ENCODE assay signal across 9 mouse cellular contexts in the genomic region with DNA sequence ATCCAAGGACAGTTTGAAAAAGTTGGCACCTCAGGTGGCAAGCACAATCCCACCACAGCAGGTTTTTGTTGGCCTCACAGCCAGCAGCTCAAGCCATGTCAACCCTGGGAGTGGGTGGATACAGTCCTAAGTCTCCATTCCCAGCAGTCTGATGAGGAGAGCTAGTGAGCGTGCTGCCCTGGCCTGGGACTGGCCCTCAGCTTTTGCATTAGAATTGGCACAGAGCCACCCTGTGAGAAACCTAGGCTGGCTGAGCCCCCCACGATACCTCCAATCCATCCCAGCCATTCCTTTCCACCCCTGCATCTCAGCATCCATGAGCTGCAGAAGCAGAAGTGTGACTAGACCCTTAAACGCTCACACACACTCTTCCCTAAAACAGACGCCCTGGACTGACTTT.
DNase-seq lines count a peak whose midpoint lies in the region; ATAC-seq and TF ChIP-seq lines count a peak whose summit lies in the region.
"Had no signal": no experiment of that assay in that cellular context is flagged by ENCODE, and none has a peak within 500 bp of the region (broad histone marks: within the 10 kb centered on the region; RNA-seq: fewer than 3 reads in every experiment).

No protein-coding gene starts in this region.

- DNase-seq in liver, embryonic 14.5 days (ENCODE audit: low read depth in 3 of 3, low spot score in 3 of 3) = no peak
- DNase-seq in ovary, postnatal 10 days (ENCODE audit: low spot score) = no peak
- no peak for DNase-seq in cerebellum, postnatal 36 days
- DNase-seq in cerebellum, adult 2 months = no peak
- DNase-seq: cerebellum, adult 11 months; thymus, adult 2 months had no signal

- H3K4me3 ChIP-seq in megakaryocyte, embryonic 14.5 days (replicated peaks) = peak overlapping the region; percentile 88
- H3K4me3 ChIP-seq in heart, embryonic 16.5 days (ENCODE audit: low read length) = 0 out of 2 replicates have a peak overlapping the region, but pooled peaks have one; percentile 9
- no peak overlapping the region for H3K4me3 ChIP-seq in liver, embryonic 14.5 days (ENCODE audit: insufficient read depth in 1 of 2, low read depth in 2 of 2, low read length in 2 of 2)
- H3K4me3 ChIP-seq in cerebellum, adult 2 months (replicated peaks; ENCODE audit: insufficient read depth, low read depth, low read length) = no peak overlapping the region

- no peaks in the 10 kb centered on the region for H3K9me3 ChIP-seq in megakaryocyte, embryonic 14.5 days
- H3K9me3 ChIP-seq in heart, embryonic 16.5 days (replicated peaks; ENCODE audit: control insufficient read depth, low read length) = no peaks in the 10 kb centered on the region
- H3K9me3 ChIP-seq in liver, embryonic 14.5 days (ENCODE audit: control insufficient read depth, low read length) = no peaks in the 10 kb centered on the region

- H3K9ac ChIP-seq in heart, embryonic 16.5 days (ENCODE audit: low read length) = peak overlapping the region; percentile 32; the same call in 1 of the 2 replicates
- peak overlapping the region; percentile 56 for H3K9ac ChIP-seq in liver, embryonic 14.5 days (replicated peaks)

- TF ChIP-seq CTCF in liver, embryonic 14.5 days (IDR thresholded peaks at IDR 0.05; ENCODE audit: low read depth) = no peak
- no peak for TF ChIP-seq CTCF in cerebellum, adult 2 months (IDR thresholded peaks at IDR 0.05; ENCODE audit: borderline replicate concordance, insufficient read depth, low read depth, low read length)

- peak overlapping the region; percentile 80 for H3K27ac ChIP-seq in heart, embryonic 16.5 days (ENCODE audit: low read length)
- H3K27ac ChIP-seq in liver, embryonic 14.5 days = peak overlapping the region; percentile 88
- no peak overlapping the region for H3K27ac ChIP-seq in cerebellum, adult 2 months (ENCODE audit: insufficient read depth, low read length)

- peak overlapping the region; percentile 54 for H3K4me2 ChIP-seq in heart, embryonic 16.5 days (ENCODE audit: low read depth, low read length)
- peak overlapping the region; percentile 70 for H3K4me2 ChIP-seq in liver, embryonic 14.5 days (ENCODE audit: low read depth)

- no peak for TF ChIP-seq POLR2A in cerebellum, adult 2 months (IDR thresholded peaks at IDR 0.05; ENCODE audit: borderline replicate concordance, insufficient read depth, low read length)

- TF ChIP-seq EP300 in liver, embryonic 14.5 days (IDR thresholded peaks at IDR 0.05; ENCODE audit: low read depth) = no peak

- peaks cover 84% of the 10 kb centered on the region for H3K36me3 ChIP-seq in megakaryocyte, embryonic 14.5 days (replicated peaks; ENCODE audit: low read length)
- H3K36me3 ChIP-seq in heart, embryonic 16.5 days (ENCODE audit: control insufficient read depth, insufficient read depth) = peaks cover 3% of the 10 kb centered on the region; the same call in 1 of the 2 replicates
- no peaks in the 10 kb centered on the region for H3K36me3 ChIP-seq in liver, embryonic 14.5 days (replicated peaks; ENCODE audit: control insufficient read depth, insufficient read depth, low read depth)

- H3K4me1 ChIP-seq in megakaryocyte, embryonic 14.5 days = peaks cover 100% of the 10 kb centered on the region
- H3K4me1 ChIP-seq in heart, embryonic 16.5 days (ENCODE audit: control insufficient read depth, insufficient read depth, low read length) = peaks cover 69% of the 10 kb centered on the region
- peaks cover 46 to 61% of the 10 kb centered on the region in 2 experiments for H3K4me1 ChIP-seq in liver, embryonic 14.5 days (replicated peaks; ENCODE audit: control insufficient read depth in 2 of 2, insufficient read depth in 2 of 2, low read length in 1 of 2)
- H3K4me1 ChIP-seq in cerebellum, adult 2 months (ENCODE audit: control insufficient read depth, insufficient read depth, low read length) = peaks cover 7% of the 10 kb centered on the region

- WGBS in heart, embryonic 16.5 days = 15% methylated on average over 4 of the region's 4 CpGs
- 31% methylated on average over 4 of the region's 4 CpGs for WGBS in liver, embryonic 14.5 days (ENCODE audit: insufficient replicate concordance)
- 74% methylated on average over 4 of the region's 4 CpGs for WGBS in cerebellum, adult 2 months

- no peaks in the 10 kb centered on the region for H3K27me3 ChIP-seq in megakaryocyte, embryonic 14.5 days (replicated peaks)
- H3K27me3 ChIP-seq in heart, embryonic 16.5 days (ENCODE audit: control insufficient read depth, insufficient read depth, low read length) = no peaks in the 10 kb centered on the region
- no peaks in the 10 kb centered on the region for H3K27me3 ChIP-seq in liver, embryonic 14.5 days (ENCODE audit: control insufficient read depth, insufficient read depth, low read length)
- no peaks in the 10 kb centered on the region for H3K27me3 ChIP-seq in cerebellum, adult 2 months (ENCODE audit: control insufficient read depth, insufficient read depth, low read length)

- ATAC-seq in megakaryocyte, adult 5-6 weeks (ENCODE audit: poor library complexity, severe bottlenecking) = no peak
- ATAC-seq in heart, embryonic 16.5 days (replicated peaks; ENCODE audit: extremely low read depth, insufficient read depth, low FRiP score) = no peak
- ATAC-seq in liver, embryonic 14.5 days (ENCODE audit: insufficient read depth) = no peak; the same call in 1 of the 2 replicates

Comparison
In these comparisons a context has a peak if more than half of its experiments do, and no peak if none do; other contexts are left out.
1. H3K4me3 ChIP-seq: peak in megakaryocyte, embryonic 14.5 days (single experiment) and heart, embryonic 16.5 days (single experiment); none in liver, embryonic 14.5 days (0 of 2) and cerebellum, adult 2 months (single experiment).